Mouse (Mus musculus) limb, embryonic 14.5 days (tissue): Measurements from ENCODE around the gene Rhof. TPM values are rescaled to one million over a fixed set of nuclear protein-coding genes. Genes with fewer than 3 reads are reported as not detected.

Experiments
- ATAC-seq: fragments of 200-750 bp; cut with Nextera tagmentation; 2 replicates; pipeline ENCODE4 v1.8.0; 2017; ENCODE audit warnings: low read depth, moderate number of reproducible peaks, moderate TSS enrichment; ENCODE audit not compliant: low FRiP score
- DNase-seq: peaks from one replicate; pipeline ENCODE4 v3.0.0-alpha.2; 2015; ENCODE audit warnings: low spot score
- H3K27ac ChIP-seq: fragments of 300-500 bp; sonication (generic); replicated peaks from 2 replicates; pipeline ENCODE4 v1.5.1; 2014; ENCODE audit warnings: low read depth, mild to moderate bottlenecking, low read length, moderate library complexity, mixed read lengths
- H3K27me3 ChIP-seq: fragments of 300-500 bp; sonication (generic); 2 replicates; pipeline ENCODE4 v1.6.1; 2014; ENCODE audit warnings: low read length, mixed read lengths; ENCODE audit not compliant: control insufficient read depth, insufficient read depth
- H3K36me3 ChIP-seq: fragments of 300-500 bp; sonication (generic); 2 replicates; pipeline ENCODE4 v1.6.1; 2014; ENCODE audit warnings: mild to moderate bottlenecking, low read length, moderate library complexity, mixed read lengths; ENCODE audit not compliant: control insufficient read depth, insufficient read depth
- H3K4me1 ChIP-seq: fragments of 300-500 bp; sonication (generic); 2 replicates; pipeline ENCODE4 v1.6.1; 2014; ENCODE audit warnings: antibody characterized with exemption, low read length, mixed read lengths; ENCODE audit not compliant: control insufficient read depth, insufficient read depth
- H3K4me2 ChIP-seq: fragments of 300-500 bp; sonication (generic); replicated peaks from 2 replicates; pipeline ENCODE4 v1.6.1; 2014; ENCODE audit warnings: low read depth, mild to moderate bottlenecking, low read length, moderate library complexity; ENCODE audit not compliant: severe bottlenecking
- H3K4me3 ChIP-seq: fragments of 300-500 bp; sonication (generic); replicated peaks from 2 replicates; pipeline ENCODE4 v1.5.1; 2014; ENCODE audit warnings: low read length
- H3K9ac ChIP-seq: fragments of 300-500 bp; sonication (generic); 2 replicates; pipeline ENCODE4 v1.6.1; 2014; ENCODE audit warnings: mild to moderate bottlenecking, low read depth, low read length, moderate library complexity; ENCODE audit not compliant: severe bottlenecking
- H3K9me3 ChIP-seq: fragments of 300-500 bp; sonication (generic); 2 replicates; pipeline ENCODE4 v1.6.1; 2016; ENCODE audit warnings: low read length; ENCODE audit not compliant: control insufficient read depth
- POLR2A ChIP-seq: fragments of 200-500 bp; IDR thresholded peaks from 2 replicates; pipeline ENCODE4 v1.8.0; 2012; ENCODE audit warnings: inconsistent platforms, mild to moderate bottlenecking, moderate library complexity, borderline replicate concordance; ENCODE audit not compliant: insufficient read depth, insufficient read length; ENCODE audit errors: extremely low read depth
- WGBS: fragments of 180-500 bp; shearing (Covaris S2); extraction: QIAGEN DNeasy Blood & Tissue Kit; methylation state at CpG from one replicate; pipeline ENCODE4 v1.1.7; 2014; 5-methylcytosine and 5-hydroxymethylcytosine counted together
- polyA plus RNA-seq, 2 experiments: library from polyadenylated mRNA; depleted of rRNA in 1 of 2; stranded (reverse) in 1 of 2; unstranded in 1 of 2; fragments of >200 nt; fragmentation: Nextera tagmentation in 1 of 2; extraction: Ambion mirVana in 1 of 2; gene quantifications; 2 replicates each; pipeline versions ENCODE4 v1.2.1 to v1.2.3; 2012 to 2014

Gene Rhof
- polyA plus RNA-seq, 2 experiments: 3.9 to 5.8 TPM

DNA sequence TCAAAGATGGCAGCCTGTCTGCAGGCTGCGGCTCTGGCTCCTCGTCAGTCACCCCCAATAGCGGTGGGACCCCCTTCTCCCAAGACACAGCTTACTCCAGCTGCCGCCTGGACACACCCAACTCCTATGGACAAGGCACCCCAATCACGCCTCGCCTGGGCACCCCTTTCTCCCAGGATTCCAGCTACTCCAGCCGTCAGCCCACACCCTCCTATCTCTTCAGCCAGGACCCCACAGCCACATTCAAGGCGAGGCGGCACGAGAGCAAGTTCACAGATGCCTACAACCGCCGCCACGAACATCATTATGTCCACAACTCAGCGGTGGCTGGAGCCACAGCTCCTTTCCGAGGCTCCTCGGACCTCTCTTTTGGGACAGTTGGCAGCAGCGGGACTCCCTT is 15.1 kb upstream of the Rhof start:
- Histone ChIP-seq H3K4me2 (no peak overlapping the region), H3K4me3 (no peak overlapping the region), H3K36me3 (peaks cover 65% of the 10 kb centered on the region), H3K9me3 (no peaks in the 10 kb centered on the region), H3K4me1 (peaks cover 45% of the 10 kb centered on the region), H3K9ac (no peak overlapping the region), H3K27me3 (no peaks in the 10 kb centered on the region), H3K27ac (no peak overlapping the region)
- no peak for DNase-seq
- ATAC-seq: no peak
- 88% methylated on average over 17 of the region's 17 CpGs for WGBS
- TF ChIP-seq POLR2A: no peak

- ATAC-seq (no peak), DNase-seq (no peak)
- 85% methylated on average over 11 of the region's 11 CpGs for WGBS
- no peak overlapping the region for H3K4me2 ChIP-seq
- H3K9me3 ChIP-seq: no peaks in the 10 kb centered on the region
- H3K9ac ChIP-seq: no peak overlapping the region
- TF ChIP-seq POLR2A: no peak
- H3K36me3 ChIP-seq: peaks cover 54% of the 10 kb centered on the region
- H3K4me3 ChIP-seq: no peak overlapping the region
- H3K4me1 ChIP-seq: peaks cover 45% of the 10 kb centered on the region
- H3K27ac ChIP-seq: no peak overlapping the region
- no peaks in the 10 kb centered on the region for H3K27me3 ChIP-seq
Observed at GRCm38 (mm10) chr5:123146357-123146756, 13.9 kb upstream of the Rhof start.

DNA sequence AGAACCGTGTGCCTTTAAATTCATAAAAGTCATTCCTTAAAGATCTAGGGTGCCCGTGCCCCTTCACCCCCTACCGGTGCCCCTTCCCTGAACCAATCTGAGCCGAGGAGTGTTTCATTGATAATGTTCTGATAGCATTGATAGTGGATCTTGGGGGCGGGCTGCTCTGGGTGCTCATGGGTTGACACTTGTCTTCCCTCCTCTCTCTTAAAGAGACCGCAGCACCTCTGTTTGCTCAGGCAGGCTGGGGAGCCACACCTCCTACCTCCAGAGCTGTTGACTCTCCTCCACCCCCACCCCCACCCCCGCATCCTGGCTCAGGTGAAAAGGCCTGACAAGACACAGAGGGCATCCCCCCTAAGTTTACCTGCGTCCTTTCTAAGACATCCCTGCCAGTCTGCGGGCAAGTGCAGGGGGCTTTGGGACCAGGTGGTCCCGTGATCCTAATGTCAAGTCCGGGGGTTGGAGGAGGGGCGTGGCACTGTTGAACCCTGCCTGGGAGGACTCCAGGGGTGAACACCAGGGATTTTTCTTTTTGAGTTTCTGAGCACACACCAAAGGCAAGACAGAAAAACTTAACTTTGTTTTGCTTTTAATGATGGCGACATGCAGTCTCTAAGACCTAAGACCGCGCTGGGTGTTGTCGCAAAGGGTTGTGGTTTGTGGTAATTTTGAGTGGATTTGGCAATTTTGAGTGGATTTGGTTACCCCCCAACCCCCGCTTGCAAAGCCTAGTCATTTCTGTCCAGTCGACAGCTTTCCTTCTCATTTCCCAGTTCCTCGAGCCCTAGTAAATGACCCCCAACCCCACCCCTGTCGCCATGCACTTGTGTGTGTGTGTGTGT is 12.5 kb upstream of the Rhof start:
- peak overlapping the region; percentile 99 for H3K9ac ChIP-seq
- H3K9me3 ChIP-seq: no peaks in the 10 kb centered on the region
- peak overlapping the region; percentile 93 for H3K4me3 ChIP-seq
- H3K4me1 ChIP-seq: peaks cover 32% of the 10 kb centered on the region
- ATAC-seq (no peak), DNase-seq (no peak)
- no peak overlapping the region for H3K27ac ChIP-seq
- TF ChIP-seq POLR2A: no peak
- H3K4me2 ChIP-seq: peak overlapping the region; percentile 100
- 37% methylated on average over 20 of the region's 20 CpGs for WGBS
- H3K36me3 ChIP-seq: peaks cover 43% of the 10 kb centered on the region
- no peaks in the 10 kb centered on the region for H3K27me3 ChIP-seq

DNA sequence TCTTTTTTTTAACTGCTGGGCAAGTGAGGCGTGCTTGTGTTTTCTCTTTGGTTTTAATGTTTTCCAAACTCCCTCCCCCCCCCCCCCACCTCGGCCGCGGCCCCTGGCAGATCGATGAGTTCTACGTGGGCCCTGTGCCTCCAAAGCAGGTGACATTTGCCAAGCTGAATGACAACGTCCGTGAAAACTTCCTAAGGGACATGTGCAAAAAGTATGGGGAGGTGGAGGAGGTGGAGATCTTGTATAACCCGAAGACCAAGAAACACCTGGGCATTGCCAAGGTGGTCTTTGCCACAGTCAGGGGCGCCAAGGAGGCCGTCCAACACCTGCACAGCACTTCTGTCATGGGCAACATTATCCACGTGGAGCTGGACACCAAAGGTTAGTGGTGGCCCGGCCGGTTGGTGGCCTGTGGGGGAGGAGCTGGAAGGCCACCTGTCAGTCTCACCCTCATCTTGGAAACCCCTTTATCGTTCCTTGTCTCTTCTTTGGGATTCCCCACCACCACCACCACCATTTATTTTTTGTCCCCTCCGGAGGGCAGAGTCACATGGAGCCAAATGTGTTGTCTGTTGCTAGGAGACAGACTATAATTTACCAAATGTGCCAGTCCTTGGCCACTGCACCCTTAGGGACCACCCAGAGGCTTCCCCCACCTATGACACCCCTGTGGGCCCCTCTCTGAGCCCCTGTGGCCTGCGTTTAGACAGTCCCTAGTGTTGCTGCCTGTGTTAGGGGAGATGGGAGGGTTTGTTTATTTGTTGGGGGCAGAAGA is 11.7 kb upstream of the Rhof start:
- H3K4me1 ChIP-seq: peaks cover 25% of the 10 kb centered on the region
- ATAC-seq (no peak), DNase-seq (no peak)
- H3K9ac ChIP-seq: peak overlapping the region; percentile 99
- peaks cover 36% of the 10 kb centered on the region for H3K36me3 ChIP-seq
- 4% methylated on average over 17 of the region's 17 CpGs for WGBS
- peak overlapping the region; percentile 93 for H3K4me3 ChIP-seq
- peak overlapping the region; percentile 100 for H3K27ac ChIP-seq
- no peak for TF ChIP-seq POLR2A
- peak overlapping the region; percentile 100 for H3K4me2 ChIP-seq
- H3K27me3 ChIP-seq: no peaks in the 10 kb centered on the region
- H3K9me3 ChIP-seq: no peaks in the 10 kb centered on the region

GRCm38 (mm10) chr5:123143251-123143970 is 10.9 kb upstream of the Rhof start:
- H3K4me2 ChIP-seq: peak overlapping the region; percentile 100

More at GRCm38 (mm10) chr5:123143251-123143970, 10.9 kb upstream of the Rhof start:
- WGBS: under 1% methylated on average over 24 of the region's 24 CpGs
- Histone ChIP-seq H3K4me1 (peaks cover 21% of the 10 kb centered on the region), H3K27me3 (no peaks in the 10 kb centered on the region), H3K9ac (peak overlapping the region; percentile 99), H3K27ac (peak overlapping the region; percentile 100), H3K4me3 (peak overlapping the region; percentile 93), H3K9me3 (no peaks in the 10 kb centered on the region), H3K36me3 (peaks cover 28% of the 10 kb centered on the region)
- ATAC-seq (no peak), DNase-seq (peak; percentile 82)
- no peak for TF ChIP-seq POLR2A
